In the genomic region with DNA sequence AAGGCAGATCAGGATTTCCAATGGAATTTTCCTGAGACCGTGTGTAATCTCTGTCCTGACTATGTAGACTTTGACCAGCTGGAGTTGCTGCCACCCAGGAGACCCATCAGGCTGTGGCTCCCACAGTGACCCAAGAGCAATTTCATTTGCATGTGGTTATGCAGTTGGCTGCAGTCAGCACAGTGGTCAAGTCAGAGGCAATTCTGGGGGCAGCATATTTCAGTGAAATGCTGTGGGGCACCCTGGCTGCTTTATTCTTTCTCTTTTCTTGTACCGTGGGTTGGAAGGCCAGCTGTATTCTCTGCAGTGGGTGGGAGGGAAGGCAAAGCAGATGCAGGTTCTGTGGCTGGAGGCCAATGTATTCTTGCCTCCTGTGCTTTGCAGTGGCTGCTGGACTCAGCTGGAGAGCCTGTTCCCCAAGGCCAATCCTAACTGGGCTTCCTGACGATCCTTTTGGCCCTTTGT, we compare ENCODE assay signal across 9 mouse cellular contexts. TPM values are rescaled to one million over a fixed set of nuclear protein-coding genes. Genes with fewer than 3 reads are reported as not detected.
DNase-seq lines count a peak whose midpoint lies in the region; ATAC-seq and TF ChIP-seq lines count a peak whose summit lies in the region.
"Had no signal": no experiment of that assay in that cellular context is flagged by ENCODE, and none has a peak within 500 bp of the region (broad histone marks: within the 10 kb centered on the region; RNA-seq: fewer than 3 reads in every experiment).

No protein-coding gene starts in this region.

- no peaks in the 10 kb centered on the region for H3K9me3 ChIP-seq in liver, embryonic 11.5 days (ENCODE audit: control insufficient read depth, low read length)
- no peaks in the 10 kb centered on the region for H3K9me3 ChIP-seq in kidney, embryonic 16.5 days (ENCODE audit: low read length)
- no peaks in the 10 kb centered on the region for H3K9me3 ChIP-seq in midbrain, embryonic 16.5 days (replicated peaks; ENCODE audit: control insufficient read depth, low read length, poor library complexity, severe bottlenecking)
- H3K9me3 ChIP-seq: limb, embryonic 12.5 days; stomach, embryonic 15.5 days had no signal

- peaks cover 34% of the 10 kb centered on the region for H3K36me3 ChIP-seq in liver, adult 2 months (ENCODE audit: control insufficient read depth, insufficient read depth, low read length)
- H3K36me3 ChIP-seq in liver, embryonic 11.5 days (ENCODE audit: control insufficient read depth, insufficient read depth, low read length), result no peaks in the 10 kb centered on the region
- H3K36me3 ChIP-seq in kidney, embryonic 16.5 days (ENCODE audit: insufficient read depth, low read length), result no peaks in the 10 kb centered on the region
- H3K36me3 ChIP-seq in midbrain, embryonic 16.5 days (ENCODE audit: control insufficient read depth, insufficient read depth, low read length), result no peaks in the 10 kb centered on the region
- H3K36me3 ChIP-seq: limb, embryonic 12.5 days; stomach, embryonic 15.5 days had no signal

- DNase-seq in liver, adult 2 months (ENCODE audit: extremely low read depth, low read depth, low spot score), result peak; percentile 48
- DNase-seq in liver, embryonic 11.5 days (ENCODE audit: low spot score), result no peak
- DNase-seq in frontal cortex, postnatal 36 days (ENCODE audit: low spot score in 2 of 2), result peak; percentile 38 to 47
- DNase-seq in ovary, adult 18-20 months (ENCODE audit: low spot score), result no peak

- H3K79me2 ChIP-seq in liver, adult 2 months (ENCODE audit: control insufficient read depth, insufficient read depth, low read length), result no peaks in the 10 kb centered on the region

- no peak for TF ChIP-seq POLR2A in liver, adult 2 months (IDR thresholded peaks at IDR 0.05; ENCODE audit: extremely low read depth, insufficient read depth, low read length)

- H3K9ac ChIP-seq in liver, adult 2 months (ENCODE audit: low read depth, low read length), result no peak overlapping the region
- H3K9ac ChIP-seq in liver, embryonic 11.5 days (ENCODE audit: low read depth, low read length), result no peak overlapping the region
- H3K9ac ChIP-seq in kidney, embryonic 16.5 days (replicated peaks; ENCODE audit: low read length), result no peak overlapping the region
- H3K9ac ChIP-seq in midbrain, embryonic 16.5 days (ENCODE audit: low read depth, low read length), result peak overlapping the region; percentile 35; the same call in 1 of the 2 replicates
- H3K9ac ChIP-seq: limb, embryonic 12.5 days; stomach, embryonic 15.5 days had no signal

- ATAC-seq in liver, embryonic 11.5 days (replicated peaks; ENCODE audit: low FRiP score), result no peak; the same call in 1 of the 2 replicates
- peak; percentile 63; the same call in 1 of the 2 replicates for ATAC-seq in kidney, embryonic 16.5 days (ENCODE audit: low FRiP score, low TSS enrichment)
- peak; percentile 62 for ATAC-seq in midbrain, embryonic 16.5 days
- ATAC-seq in inflammation-experienced regulatory T-cells, adult 6 months, result no peak

- no peak overlapping the region for H3K27ac ChIP-seq in liver, adult 2 months (replicated peaks; ENCODE audit: insufficient read depth, low read depth, low read length)
- H3K27ac ChIP-seq in liver, embryonic 11.5 days (ENCODE audit: low read depth, low read length), result no peak overlapping the region
- H3K27ac ChIP-seq in kidney, embryonic 16.5 days (ENCODE audit: low read length), result no peak overlapping the region
- H3K27ac ChIP-seq in midbrain, embryonic 16.5 days (ENCODE audit: low read length), result peak overlapping the region; percentile 93
- H3K27ac ChIP-seq: limb, embryonic 12.5 days; stomach, embryonic 15.5 days had no signal

- no peak overlapping the region for H3K4me3 ChIP-seq in liver, adult 2 months (ENCODE audit: insufficient read depth, low read depth, low read length)
- no peak overlapping the region for H3K4me3 ChIP-seq in liver, embryonic 11.5 days (ENCODE audit: low read depth, low read length)
- no peak overlapping the region for H3K4me3 ChIP-seq in kidney, embryonic 16.5 days (ENCODE audit: low read length)
- no peak overlapping the region; the same call in 1 of the 2 replicates for H3K4me3 ChIP-seq in midbrain, embryonic 16.5 days (ENCODE audit: low read depth, low read length)
- H3K4me3 ChIP-seq: limb, embryonic 12.5 days; stomach, embryonic 15.5 days had no signal

- no peaks in the 10 kb centered on the region for H3K27me3 ChIP-seq in liver, adult 2 months (ENCODE audit: control insufficient read depth, insufficient read depth, low read length)
- H3K27me3 ChIP-seq in liver, embryonic 11.5 days (replicated peaks; ENCODE audit: control insufficient read depth, insufficient read depth, low read length), result no peaks in the 10 kb centered on the region
- 0 out of 2 replicates have a peak, but pooled peaks cover 3% of the 10 kb centered on the region for H3K27me3 ChIP-seq in kidney, embryonic 16.5 days (ENCODE audit: insufficient read depth, low read length)
- H3K27me3 ChIP-seq in midbrain, embryonic 16.5 days (ENCODE audit: control insufficient read depth, insufficient read depth, low read depth, low read length), result no peaks in the 10 kb centered on the region
- H3K27me3 ChIP-seq: stomach, embryonic 15.5 days had no signal

- H3K4me2 ChIP-seq in liver, embryonic 11.5 days, result no peak overlapping the region
- no peak overlapping the region for H3K4me2 ChIP-seq in kidney, embryonic 16.5 days (replicated peaks; ENCODE audit: low read depth, low read length)
- H3K4me2 ChIP-seq in midbrain, embryonic 16.5 days (ENCODE audit: low read length), result peak overlapping the region; percentile 46
- H3K4me2 ChIP-seq: limb, embryonic 12.5 days; stomach, embryonic 15.5 days had no signal

- no peak for TF ChIP-seq CTCF in liver, adult 2 months (IDR thresholded peaks at IDR 0.05; ENCODE audit: low read depth, low read length)

- peaks cover 4% of the 10 kb centered on the region for H3K4me1 ChIP-seq in liver, adult 2 months (ENCODE audit: control insufficient read depth, insufficient read depth, low read length)
- H3K4me1 ChIP-seq in liver, embryonic 11.5 days (replicated peaks; ENCODE audit: control insufficient read depth, insufficient read depth, low read length), result no peaks in the 10 kb centered on the region
- no peaks in the 10 kb centered on the region for H3K4me1 ChIP-seq in kidney, embryonic 16.5 days (ENCODE audit: insufficient read depth, low read length)
- peaks cover 21% of the 10 kb centered on the region for H3K4me1 ChIP-seq in midbrain, embryonic 16.5 days (ENCODE audit: control insufficient read depth, insufficient read depth, low read length)
- H3K4me1 ChIP-seq: stomach, embryonic 15.5 days had no signal

- 28% methylated on average over 3 of the region's 3 CpGs for WGBS in liver, adult 2 months
- WGBS in liver, embryonic 11.5 days, result 32% methylated on average over 3 of the region's 3 CpGs
- 15% methylated on average over 3 of the region's 3 CpGs for WGBS in kidney, embryonic 16.5 days
- WGBS in midbrain, embryonic 16.5 days, result 7% methylated on average over 3 of the region's 3 CpGs

RNA-seq across cellular contexts. Expression of a gene that starts 12.6 kb away (rescaled TPM):
- 0.27 and 0.55 TPM in 2 replicates for total RNA-seq in liver, adult 2 months (2014; rRNA removed)
- 0.13 TPM in 1 of 2 replicates, not detected in the other for polyA plus RNA-seq in liver, adult 2 months (2012; rRNA removed)
- 3.9 and 4.9 TPM in 2 replicates for polyA plus RNA-seq in liver, embryonic 11.5 days (2014; fragmentation: Nextera tagmentation; extraction: Ambion mirVana)
- polyA plus RNA-seq in kidney, embryonic 16.5 days (2015; fragmentation: Nextera tagmentation; extraction: Ambion mirVana), result 6.1 and 6.6 TPM in 2 replicates
- 9.0 and 11.1 TPM in 2 replicates for polyA plus RNA-seq in midbrain, embryonic 16.5 days (2015; fragmentation: Nextera tagmentation; extraction: Ambion mirVana)
- polyA plus RNA-seq in inflammation-experienced regulatory T-cells, adult 6 months (2017; shearing (Covaris generic)), result 1 to 10 TPM in 2 of 3 experiments, not detected in 1; 1.2 to 1.4 TPM

RNA-seq across cellular contexts. Expression of a gene that starts 31.0 kb away (rescaled TPM):
- 35.0 and 35.8 TPM in 2 replicates for total RNA-seq in liver, adult 2 months (2014; rRNA removed)
- 19.2 and 23.8 TPM in 2 replicates for polyA plus RNA-seq in liver, adult 2 months (2012; rRNA removed)
- polyA plus RNA-seq in liver, embryonic 11.5 days (2014; fragmentation: Nextera tagmentation; extraction: Ambion mirVana), result 127 and 128 TPM in 2 replicates
- 146 and 147 TPM in 2 replicates for polyA plus RNA-seq in kidney, embryonic 16.5 days (2015; fragmentation: Nextera tagmentation; extraction: Ambion mirVana)
- polyA plus RNA-seq in midbrain, embryonic 16.5 days (2015; fragmentation: Nextera tagmentation; extraction: Ambion mirVana), result 92.3 and 98.7 TPM in 2 replicates
- polyA plus RNA-seq in inflammation-experienced regulatory T-cells, adult 6 months (2017; shearing (Covaris generic)), result 100 to 1,000 TPM; 190 to 216 (median 204) TPM

RNA-seq across cellular contexts. Expression of a gene that starts 42.9 kb away (rescaled TPM):
- not detected in 2 replicates for total RNA-seq in liver, adult 2 months (2014; rRNA removed)
- polyA plus RNA-seq in liver, adult 2 months (2012; rRNA removed), result not detected in 2 replicates
- polyA plus RNA-seq in liver, embryonic 11.5 days (2014; fragmentation: Nextera tagmentation; extraction: Ambion mirVana), result not detected in 2 replicates
- 0.06 TPM in 1 of 2 replicates, not detected in the other for polyA plus RNA-seq in kidney, embryonic 16.5 days (2015; fragmentation: Nextera tagmentation; extraction: Ambion mirVana)
- polyA plus RNA-seq in midbrain, embryonic 16.5 days (2015; fragmentation: Nextera tagmentation; extraction: Ambion mirVana), result 0.14 and 0.43 TPM in 2 replicates
- polyA plus RNA-seq in inflammation-experienced regulatory T-cells, adult 6 months (2017; shearing (Covaris generic)), result not detected
- polyA plus RNA-seq: stomach, embryonic 15.5 days had no signal

Comparison
In these comparisons a context has a peak if more than half of its experiments do, and no peak if none do; other contexts are left out.
1. DNase-seq: peak in liver, adult 2 months (single experiment) and frontal cortex, postnatal 36 days (2 of 2); none in liver, embryonic 11.5 days (single experiment) and ovary, adult 18-20 months (single experiment).
2. ATAC-seq: peak in kidney, embryonic 16.5 days (single experiment) and midbrain, embryonic 16.5 days (single experiment); none in liver, embryonic 11.5 days (single experiment) and inflammation-experienced regulatory T-cells, adult 6 months (single experiment).